Mouse (Mus musculus) urinary bladder, adult 18-20 months (tissue): Measurements from ENCODE around the gene Col4a4.

ENCODE experiments used
- DNase-seq, 2 experiments: peaks; one replicate each; pipeline ENCODE4 v3.0.0; 2022; ENCODE audit warnings: low spot score in 2 of 2, mixed read lengths in 2 of 2

Col4a4 gene

GRCm38 (mm10) chr1:82586713-82587399 is at the start of gene Col4a4, which contains the start of gene Col4a3:
Gene Col4a4 (minus strand): TSS chr1:82586849.
Gene Col4a3 (plus strand): TSS chr1:82586921.
- DNase-seq: peak in 1 of 2 experiments; percentile 15

DNA sequence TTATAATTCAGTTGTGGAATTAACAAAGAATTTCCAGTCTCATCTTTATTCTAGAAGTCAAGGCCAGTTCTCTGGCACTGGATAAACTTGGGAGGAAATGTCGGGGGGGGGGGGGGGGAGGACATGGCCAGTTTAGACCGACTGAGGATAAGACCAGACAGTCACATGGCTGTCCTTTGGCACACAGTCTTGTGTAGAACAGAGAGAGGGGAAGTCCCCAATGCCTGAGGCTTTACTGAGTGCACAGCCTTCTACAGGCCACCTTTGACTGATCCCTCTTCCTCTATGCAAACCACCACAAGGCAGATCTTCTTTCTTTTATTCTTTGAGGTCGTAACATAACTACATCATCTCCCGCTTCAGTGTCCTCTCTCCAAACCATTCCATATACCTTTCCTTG is 49.7 kb upstream of the Col4a4 start:
- no peak for DNase-seq

- no peak for DNase-seq
Observed at GRCm38 (mm10) chr1:82635254-82635620, 48.6 kb upstream of the Col4a4 start.

- DNase-seq: no peak
Observed at GRCm38 (mm10) chr1:82634545-82635253, 48.0 kb upstream of the Col4a4 start.

DNA sequence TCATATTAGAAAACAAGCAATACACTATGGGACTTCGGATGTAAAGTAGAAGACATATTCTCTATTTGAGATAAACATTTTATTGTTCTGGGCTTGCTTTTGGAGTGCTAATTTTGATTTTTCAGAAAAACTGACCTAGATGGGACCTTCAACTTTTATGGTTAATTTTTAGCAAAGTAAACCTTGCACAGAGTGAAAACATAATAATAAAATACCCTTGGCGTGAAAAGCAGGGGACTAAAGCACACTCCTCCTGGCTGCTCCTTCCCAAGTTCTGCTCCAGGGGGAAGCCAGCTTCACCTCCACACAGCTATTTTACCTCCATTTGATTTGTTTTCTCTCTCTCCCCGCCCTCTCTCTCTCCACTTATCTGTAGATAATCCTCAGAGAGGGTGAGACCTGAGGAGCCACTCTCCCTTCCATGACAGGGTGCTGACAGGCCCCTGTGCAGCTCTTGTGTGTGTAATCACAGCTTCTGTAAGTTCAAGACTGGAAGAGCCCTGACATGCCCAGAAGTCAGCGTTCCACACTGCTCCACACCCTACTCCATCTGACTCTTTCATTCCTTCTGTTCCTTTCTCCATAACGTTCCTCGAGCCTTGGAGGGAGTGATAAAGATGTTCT is 44.6 kb upstream of the Col4a4 start:
- DNase-seq: no peak

DNA sequence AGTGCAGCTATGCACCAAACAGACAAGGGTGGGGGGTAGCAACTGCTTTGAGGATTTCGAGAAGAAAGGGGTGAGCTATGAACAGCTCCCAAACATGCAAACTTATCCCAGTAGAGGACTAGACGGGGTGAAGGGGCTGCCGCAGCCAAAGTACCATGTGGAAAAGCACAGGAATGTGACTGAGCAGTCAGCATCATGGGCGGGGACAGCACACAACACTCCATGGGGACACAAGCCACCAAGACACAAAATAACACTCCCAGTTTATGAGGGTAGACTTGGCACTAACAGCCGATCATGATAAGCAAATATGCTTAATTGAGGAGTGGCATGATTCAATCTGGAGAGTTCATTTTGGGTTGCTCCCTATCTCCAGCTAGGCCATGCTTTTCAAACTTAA is 42.8 kb upstream of the Col4a4 start:
- DNase-seq: no peak

GRCm38 (mm10) chr1:82627652-82628051 is 41.0 kb upstream of the Col4a4 start:
- no peak for DNase-seq

DNA sequence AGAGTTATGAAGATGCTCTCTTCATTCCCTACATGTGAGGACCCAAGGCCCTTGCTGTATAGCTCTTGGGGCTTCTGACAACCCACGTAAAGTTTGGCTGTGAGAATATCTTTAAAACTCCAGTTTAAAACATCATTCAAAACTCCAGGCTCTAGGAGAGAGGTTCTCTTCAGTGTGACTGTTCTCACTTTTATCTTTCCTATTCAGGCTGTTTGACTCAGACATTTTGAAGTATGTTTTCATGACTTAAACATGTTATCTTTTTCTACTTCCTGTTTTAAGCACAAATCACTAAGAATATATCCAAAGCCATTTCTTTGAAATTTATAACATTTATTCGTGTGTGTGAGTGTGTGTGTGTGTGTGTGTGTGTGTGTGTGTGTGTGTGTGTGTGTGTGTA is 38.8 kb upstream of the Col4a4 start:
- no peak for DNase-seq

GRCm38 (mm10) chr1:82624934-82625333 is 38.3 kb upstream of the Col4a4 start:
- no peak for DNase-seq

DNA sequence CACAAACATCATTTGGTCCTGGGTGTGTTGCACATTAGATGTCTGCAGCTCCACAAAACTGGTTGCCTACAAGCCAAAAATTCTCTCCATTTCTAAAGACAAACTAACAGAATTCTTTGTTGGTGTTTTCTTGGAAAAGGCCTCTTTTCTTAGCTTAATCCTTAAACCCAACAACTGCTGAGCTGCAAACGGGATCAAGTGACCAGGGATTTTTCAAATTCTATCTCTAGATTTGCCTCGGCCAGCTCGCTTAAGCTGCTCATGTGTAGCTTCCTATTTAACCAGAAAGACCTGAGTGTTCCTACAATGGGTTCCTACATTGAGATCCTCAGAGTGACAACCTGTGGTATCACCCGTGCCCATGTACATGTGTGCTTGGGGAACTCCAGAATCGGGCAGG is 33.3 kb upstream of the Col4a4 start:
- no peak for DNase-seq

DNA sequence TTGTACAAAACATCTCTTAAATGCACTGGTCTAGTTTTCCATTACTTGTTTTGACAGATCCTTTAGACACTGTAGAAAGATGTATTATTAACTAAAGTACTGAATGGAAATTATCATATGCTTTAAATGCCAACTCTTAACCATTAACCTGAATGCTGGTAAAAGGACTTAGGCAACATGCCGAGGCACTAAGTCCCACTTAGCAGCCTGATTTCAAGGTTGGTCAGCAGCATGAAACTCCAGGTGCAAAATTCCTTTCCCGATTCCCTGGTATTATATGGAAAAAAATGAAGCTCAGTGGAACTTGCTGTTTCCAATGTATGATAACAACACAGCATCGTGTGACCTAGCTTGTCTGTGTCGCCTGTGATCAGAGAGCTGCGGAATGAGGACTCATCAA is 31.9 kb upstream of the Col4a4 start:
- DNase-seq: no peak

DNA sequence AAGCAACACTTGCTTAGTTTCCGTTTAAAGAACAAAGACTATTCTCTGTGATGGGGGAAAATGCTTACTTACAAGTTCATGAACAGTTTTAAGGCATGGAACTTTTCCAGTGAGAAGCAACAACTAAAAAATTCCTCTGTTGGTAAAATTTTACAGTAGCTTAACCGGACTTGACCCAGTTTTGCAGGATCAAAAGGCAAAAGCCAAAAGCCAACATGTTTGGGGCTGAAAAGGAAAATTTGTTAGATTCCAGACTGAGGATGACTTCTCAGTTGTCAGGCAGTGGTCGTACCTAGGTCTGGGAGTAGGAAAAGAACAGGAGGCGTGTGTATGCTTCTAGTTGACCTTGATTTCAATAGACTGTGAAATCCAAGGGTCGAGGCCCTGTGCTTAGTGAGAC is 31.4 kb upstream of the Col4a4 start:
- no peak for DNase-seq

- no peak for DNase-seq
Observed at GRCm38 (mm10) chr1:82612061-82612660, 25.5 kb upstream of the Col4a4 start.

DNA sequence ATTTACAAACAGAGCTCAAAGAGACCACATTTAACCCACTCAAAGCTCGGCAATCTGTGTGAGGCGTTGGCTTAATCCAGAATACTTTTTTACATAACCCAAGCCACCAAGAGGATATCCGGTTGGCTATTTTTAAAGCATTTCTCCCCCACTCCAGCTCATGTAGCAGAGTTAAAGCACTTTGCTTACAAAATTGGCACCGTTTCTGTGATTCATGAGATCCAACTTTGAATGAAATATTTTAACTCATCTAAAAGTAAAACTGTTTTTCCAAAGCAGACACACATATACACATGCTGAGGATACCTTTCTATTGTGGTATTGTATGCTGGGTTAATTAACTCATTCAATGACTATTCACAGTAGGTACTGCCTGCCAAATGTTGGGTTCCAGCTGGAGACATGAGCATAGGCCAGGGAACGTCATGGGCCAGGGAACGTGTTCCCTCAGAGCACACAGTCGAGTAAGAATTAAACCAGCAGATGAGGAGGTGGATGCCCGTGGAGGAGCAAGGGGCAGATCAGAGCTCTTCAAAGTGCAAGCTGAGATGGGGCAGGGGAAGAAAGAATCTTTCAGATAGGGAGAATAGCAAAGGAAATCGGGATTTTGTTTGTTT is 22.1 kb upstream of the Col4a4 start:
- no peak for DNase-seq

GRCm38 (mm10) chr1:82605856-82606255 is 19.2 kb upstream of the Col4a4 start:
- no peak for DNase-seq

DNA sequence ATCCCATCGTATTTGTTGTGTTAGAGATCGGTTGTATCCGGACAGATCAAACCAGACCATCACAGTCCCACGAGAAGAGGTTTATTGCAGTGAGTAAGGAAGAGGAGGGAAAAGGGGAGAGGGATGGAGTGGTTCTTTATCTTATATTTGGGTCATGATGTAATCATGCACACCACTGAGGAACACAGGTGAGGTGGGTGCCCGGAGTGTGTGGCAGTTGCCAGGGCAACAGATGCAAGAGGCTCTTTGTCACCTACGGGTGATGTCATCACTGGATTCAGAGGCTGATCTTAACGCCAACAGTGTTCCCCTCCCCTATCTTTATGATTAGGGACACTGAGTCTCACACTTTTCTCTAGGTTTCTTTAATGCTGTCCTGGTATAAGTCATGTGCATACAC is 18.7 kb upstream of the Col4a4 start:
- DNase-seq: no peak

DNA sequence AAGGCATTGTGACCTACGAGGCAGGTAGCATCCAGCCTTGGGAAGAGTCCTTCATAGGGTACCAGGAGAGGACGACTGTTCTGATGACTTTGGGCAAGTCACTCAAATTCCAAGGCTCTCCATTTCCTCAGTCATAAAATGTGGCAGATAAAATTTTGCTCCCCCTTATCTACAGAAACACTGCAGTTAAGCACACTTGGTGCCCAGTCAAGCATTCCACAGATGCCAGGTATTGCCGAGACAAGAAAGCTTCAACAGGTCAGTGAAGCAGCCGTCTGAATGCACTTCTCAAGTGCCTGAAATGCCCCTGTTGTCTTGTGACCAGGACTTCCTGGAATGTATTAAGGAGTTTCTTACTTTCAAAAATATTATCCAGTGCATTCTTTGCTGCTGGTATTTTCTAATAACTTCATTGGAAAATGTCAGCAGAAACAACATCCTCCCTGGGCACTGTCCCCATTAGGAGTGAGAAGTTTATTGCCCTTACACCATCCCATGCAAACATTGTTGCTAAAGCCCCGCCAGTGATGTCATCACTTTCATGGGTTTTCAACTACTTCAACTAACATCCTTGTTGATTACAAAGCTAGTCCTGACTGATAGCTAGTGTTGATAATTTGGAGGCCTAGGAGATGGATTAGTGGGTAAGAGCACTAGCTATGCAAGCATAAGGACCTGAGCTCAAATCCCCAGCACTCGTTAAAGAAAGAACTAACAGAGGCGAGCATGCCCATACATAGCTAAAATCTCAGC is 16.7 kb upstream of the Col4a4 start:
- no peak for DNase-seq

DNA sequence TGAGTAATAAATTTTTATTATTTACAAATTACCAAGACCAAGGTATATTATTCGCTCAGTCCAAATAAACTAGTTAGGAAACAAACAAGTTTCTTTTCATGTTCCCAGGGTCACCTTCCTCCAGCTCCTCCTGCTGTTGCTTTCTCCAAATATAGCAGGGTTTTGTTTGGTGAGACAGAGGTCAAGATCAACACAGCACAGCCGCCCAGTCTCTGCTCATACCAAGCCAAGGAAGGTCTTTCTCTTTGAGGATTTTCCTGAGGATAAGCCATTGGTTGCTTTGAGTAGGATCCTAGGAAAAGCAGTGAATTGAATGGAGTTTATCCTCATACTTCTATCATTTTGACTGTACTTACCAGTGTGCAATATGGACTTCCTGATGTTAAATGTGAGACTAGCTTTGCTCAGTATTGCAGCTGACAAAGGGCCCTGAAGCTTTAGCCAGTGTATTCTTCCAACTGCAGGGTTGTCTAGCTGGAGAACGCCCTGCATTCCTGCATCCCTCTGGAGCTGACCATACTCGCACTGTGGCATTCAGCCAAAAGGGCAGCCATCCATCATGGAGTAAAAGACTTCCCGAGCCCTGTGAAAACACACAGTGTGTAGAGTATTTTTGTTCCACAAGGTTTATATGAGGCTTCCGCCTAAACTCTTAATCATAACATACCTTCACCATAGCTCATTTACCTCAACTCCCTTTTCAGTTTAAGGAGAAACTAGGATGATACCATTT is 10.4 kb upstream of the Col4a4 start:
- DNase-seq: no peak

DNA sequence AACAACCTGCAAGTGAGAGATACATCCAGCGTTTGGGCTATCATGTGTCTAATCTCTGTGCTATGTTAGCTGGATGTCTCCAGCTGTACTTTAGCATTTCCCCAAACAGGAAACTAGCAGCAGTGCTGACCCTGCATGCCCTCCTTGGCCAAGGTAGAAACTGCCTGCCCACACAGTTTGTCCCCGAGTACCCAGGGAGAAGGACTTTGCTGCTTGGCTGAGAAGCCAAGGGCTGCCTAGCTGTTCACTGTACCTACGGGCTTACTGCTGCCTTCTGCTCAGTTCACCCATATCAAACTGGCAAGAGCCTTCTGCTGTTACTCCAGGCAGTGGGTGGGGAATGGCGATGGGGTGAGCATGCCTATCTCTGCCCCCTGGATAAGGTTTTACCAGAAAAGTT is 3.6 kb upstream of the Col4a4 start:
- DNase-seq: no peak

DNA sequence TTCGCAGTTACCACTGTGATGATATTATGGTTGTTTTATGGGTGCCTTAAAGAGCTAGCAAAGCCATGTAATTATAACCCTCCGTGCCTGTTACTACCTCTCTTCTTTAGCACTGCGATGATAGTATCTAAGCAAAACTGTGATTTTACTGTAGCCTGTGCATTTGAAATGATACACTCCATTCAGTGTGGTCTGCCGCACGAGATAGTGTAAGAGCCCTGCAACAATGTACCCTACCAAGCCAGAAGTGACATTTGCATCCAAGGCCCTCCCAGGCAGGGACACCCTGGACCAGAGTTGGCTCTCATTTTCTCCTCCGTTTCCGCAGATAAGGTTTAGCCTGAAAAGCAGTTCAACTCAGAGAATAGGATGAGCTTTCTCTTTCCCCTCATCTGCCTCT is 668 bp downstream of the Col4a4 start:
- no peak for DNase-seq

GRCm38 (mm10) chr1:82578320-82578719 is 8.3 kb downstream of the Col4a4 start:
- no peak for DNase-seq
